Mouse (Mus musculus) neural tube, embryonic 14.5 days (tissue): ENCODE data around the gene Ebna1bp2. TPM values are rescaled to one million over a fixed set of nuclear protein-coding genes. Genes with fewer than 3 reads are reported as not detected.

Source experiments
- polyA plus RNA-seq: library from polyadenylated mRNA; unstranded; fragments of >200 nt; fragmentation: Nextera tagmentation; extraction: Ambion mirVana; gene quantifications from 2 replicates; pipeline ENCODE4 v1.2.1, GENCODE M21; 2014

Ebna1bp2 gene
- polyA plus RNA-seq, 1 experiment from 2014 or later: 100.0 TPM

Other genes with a start within 250 kb of the Ebna1bp2 start
- gene Szt2, start 211.5 kb upstream of the Ebna1bp2 start, polyA plus RNA-seq: 13.7 and 14.5 TPM in 2 replicates
- gene Med8, start 211.5 kb upstream of the Ebna1bp2 start, polyA plus RNA-seq: 100 and 103 TPM in 2 replicates
- gene Elovl1, start 192.7 kb upstream of the Ebna1bp2 start, polyA plus RNA-seq: 20.2 and 39.0 TPM in 2 replicates
- 13.3 and 24.0 TPM in 2 replicates for gene Cdc20, start 183.4 kb upstream of the Ebna1bp2 start, polyA plus RNA-seq
- gene Mpl, start 163.3 kb upstream of the Ebna1bp2 start, polyA plus RNA-seq: 0.12 TPM in 1 of 2 replicates, not detected in the other
- 6.1 and 13.2 TPM in 2 replicates for gene Tie1, start 130.7 kb upstream of the Ebna1bp2 start, polyA plus RNA-seq
- not detected in 2 replicates for gene 2610528J11Rik, start 93.8 kb upstream of the Ebna1bp2 start, polyA plus RNA-seq
- 0.44 TPM in 1 of 2 replicates, not detected in the other for gene Tmem125, start 76.8 kb upstream of the Ebna1bp2 start, polyA plus RNA-seq
- 1.5 TPM in 2 replicates for gene Cfap57, start within 50 bp of the Ebna1bp2 start, polyA plus RNA-seq
- not detected in 2 replicates for gene Olfr62, start 38.2 kb downstream of the Ebna1bp2 start, polyA plus RNA-seq
- not detected in 2 replicates for gene Olfr1342, start 72.0 kb downstream of the Ebna1bp2 start, polyA plus RNA-seq
- not detected in 2 replicates for gene Olfr1341, start 82.7 kb downstream of the Ebna1bp2 start, polyA plus RNA-seq
- gene Olfr1340, start 99.3 kb downstream of the Ebna1bp2 start, polyA plus RNA-seq: not detected in 2 replicates
- gene Olfr1339, start 111.4 kb downstream of the Ebna1bp2 start, polyA plus RNA-seq: not detected in 2 replicates
- not detected in 2 replicates for gene Olfr1338, start 137.9 kb downstream of the Ebna1bp2 start, polyA plus RNA-seq
- not detected in 2 replicates for gene Olfr1337, start 161.8 kb downstream of the Ebna1bp2 start, polyA plus RNA-seq
- not detected in 2 replicates for gene Olfr1335, start 189.1 kb downstream of the Ebna1bp2 start, polyA plus RNA-seq
- gene Olfr1333, start 215.5 kb downstream of the Ebna1bp2 start, polyA plus RNA-seq: not detected in 2 replicates
- not detected in 2 replicates for gene Olfr1331, start 243.8 kb downstream of the Ebna1bp2 start, polyA plus RNA-seq